Mouse (Mus musculus): Measurements from ENCODE around the gene Cbfa2t2.

DNA sequence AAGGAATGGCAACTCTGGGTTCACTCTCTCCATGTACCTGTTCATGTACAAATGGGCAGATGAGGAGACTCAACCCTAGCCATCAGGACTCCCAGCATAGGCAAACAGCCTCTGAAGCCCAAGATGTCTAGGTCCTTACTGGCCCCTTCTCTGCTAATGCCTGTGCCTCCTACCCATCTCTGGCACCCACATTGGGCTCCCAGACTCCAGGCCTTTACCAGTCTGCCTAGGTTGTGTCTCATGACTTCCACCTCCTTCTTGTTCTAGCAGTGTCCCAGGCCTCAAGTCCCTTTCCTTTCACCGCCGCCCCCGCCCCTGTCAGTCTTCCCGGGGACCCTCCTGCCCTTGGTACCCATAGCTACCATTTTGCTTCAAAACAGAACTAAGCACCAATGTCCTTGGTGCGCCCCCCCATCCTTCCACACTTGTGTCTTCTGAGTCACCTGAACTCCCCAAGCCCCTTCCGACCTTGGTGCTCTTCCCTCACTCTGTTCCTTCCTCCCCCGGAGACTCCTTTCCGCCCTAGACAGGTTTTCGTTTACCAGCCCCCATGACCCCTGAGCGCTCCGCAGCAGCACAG is 29.1 kb upstream of the Cbfa2t2 start:
- TF ChIP-seq POLR2A (IDR thresholded peaks at IDR 0.05; ENCODE audit: insufficient read depth, low read depth, low read length) (no peak), EP300 (IDR thresholded peaks at IDR 0.05; ENCODE audit: insufficient read depth, low read depth, low read length) (no peak), CTCF (IDR thresholded peaks at IDR 0.05) (no peak)
